Mouse (Mus musculus): Measurements from ENCODE around the gene Eif1b.

GRCm38 (mm10) chr9:120470431-120470830 is 21.6 kb upstream of the Eif1b start:
- TF ChIP-seq POLR2A (IDR thresholded peaks at IDR 0.05; ENCODE audit: borderline replicate concordance, insufficient read depth, low read length) (no peak), CTCF (IDR thresholded peaks at IDR 0.05; ENCODE audit: borderline replicate concordance, insufficient read depth, low read depth, low read length) (no peak)
